Comparison of ENCODE assay signal across 25 mouse cellular contexts in genomic region chr6:52562994-52563393, GRCm38 (mm10).
"Had no signal": no experiment of that assay in that cellular context is flagged by ENCODE, and none has a peak within 500 bp of the region (broad histone marks: within the 10 kb centered on the region; RNA-seq: fewer than 3 reads in every experiment).

No protein-coding gene starts in this region.

- H3K4me2 ChIP-seq: heart, embryonic 11.5 days; hindbrain, embryonic 12.5 days; hindbrain, embryonic 14.5 days; limb, embryonic 12.5 days; liver, embryonic 11.5 days; liver, embryonic 13.5 days; liver, embryonic 15.5 days had no signal

- H3K4me1 ChIP-seq: limb, embryonic 12.5 days had no signal

- DNase-seq: gastrocnemius, postnatal 14 days; gastrocnemius, postnatal 36 days; heart, adult 18-20 months; heart, postnatal 10 days; heart, postnatal 4 days; kidney, adult 18-20 months; kidney, adult 8-10 months; kidney, postnatal 10 days; kidney, postnatal 25 days; kidney, postnatal 4 days; liver; liver, embryonic 13.5 days had no signal

- H3K4me3 ChIP-seq: hindbrain, embryonic 10.5 days; hindbrain, embryonic 12.5 days; layer of hippocampus, adult 2 months; left cerebral cortex, adult 2 months; limb, embryonic 10.5 days; limb, embryonic 12.5 days; liver, embryonic 13.5 days; liver, embryonic 15.5 days had no signal

- H3K9ac ChIP-seq: hindbrain, embryonic 12.5 days; hindbrain, embryonic 14.5 days; limb, embryonic 12.5 days; liver, embryonic 13.5 days; liver, embryonic 15.5 days had no signal

- H3K36me3 ChIP-seq: hindbrain, embryonic 10.5 days; hindbrain, embryonic 12.5 days; limb, embryonic 10.5 days; limb, embryonic 12.5 days; liver, embryonic 13.5 days; liver, embryonic 15.5 days had no signal

- H3K27ac ChIP-seq: hindbrain, embryonic 10.5 days; hindbrain, embryonic 12.5 days; hindbrain, embryonic 14.5 days; layer of hippocampus, adult 2 months; left cerebral cortex, adult 2 months; limb, embryonic 10.5 days; limb, embryonic 12.5 days; liver, embryonic 13.5 days; liver, embryonic 15.5 days had no signal

- H3K9me3 ChIP-seq: hindbrain, embryonic 10.5 days; hindbrain, embryonic 12.5 days; limb, embryonic 10.5 days; limb, embryonic 12.5 days; liver, embryonic 13.5 days; liver, embryonic 15.5 days had no signal

- H3K27me3 ChIP-seq: limb, embryonic 12.5 days; liver, embryonic 13.5 days; liver, embryonic 15.5 days had no signal

- ATAC-seq: hindbrain, embryonic 16.5 days; inflammation-experienced regulatory T-cells, adult 6 months; intestine, embryonic 16.5 days had no signal
